Mouse (Mus musculus) adrenal gland, adult 2 months (tissue): ENCODE measurements around the gene Fibp. TPM values are rescaled to one million over a fixed set of nuclear protein-coding genes. Genes with fewer than 3 reads are reported as not detected.

Experiments used
- DNase-seq: peaks from one replicate; pipeline ENCODE4 v3.0.0; 2021
- polyA plus RNA-seq: library from polyadenylated mRNA; depleted of rRNA; stranded (reverse); fragments of >200 nt; gene quantifications from 2 replicates; pipeline ENCODE4 v1.2.3, GENCODE M21; 2012
- total RNA-seq, 2 experiments: library from RNA; stranded (reverse); gene quantifications; 2 replicates each; pipeline ENCODE4 v1.2.3; 2021

The Fibp gene
- total and polyA plus RNA-seq, 3 experiments: 85.1 to 94.8 (median 89.9) TPM

DNA sequence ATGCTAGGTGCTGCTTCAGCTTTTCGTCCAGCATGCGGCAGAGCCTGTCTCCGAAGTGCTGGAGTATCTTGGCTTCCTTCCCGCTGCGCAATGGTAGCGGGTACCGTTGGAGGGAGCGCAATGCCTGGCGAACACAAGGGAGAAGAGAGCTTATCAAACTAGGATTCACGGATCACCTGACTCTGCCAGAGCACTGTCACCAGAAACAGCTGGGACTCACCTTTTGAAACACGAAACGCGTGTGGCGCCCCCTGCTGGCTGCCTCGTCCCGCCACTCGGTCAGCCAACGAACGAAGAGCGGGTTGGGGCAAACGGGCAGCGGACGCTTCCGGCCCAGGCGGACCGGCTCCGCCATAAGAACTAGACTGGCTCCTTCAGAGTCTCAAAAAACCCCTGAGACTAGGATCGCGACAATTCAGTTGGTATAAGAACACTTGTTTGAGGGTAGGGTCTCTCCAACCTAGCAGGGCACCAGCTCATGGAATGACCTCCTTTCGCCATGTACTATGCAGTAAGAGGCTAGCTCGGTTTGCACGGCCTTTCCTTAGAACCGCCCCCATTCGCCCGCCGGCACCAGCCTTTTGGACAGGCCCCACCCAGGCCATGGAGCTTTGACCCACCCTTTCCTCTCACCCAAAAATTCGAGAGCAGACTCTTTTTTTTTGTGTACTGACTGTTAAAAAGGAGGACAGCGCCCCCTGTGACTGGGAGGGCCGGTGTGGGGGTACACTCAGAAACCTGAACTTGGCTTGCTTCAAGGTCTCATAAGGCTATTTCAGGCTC, 27.5 kb downstream of the Fibp start, which contains the start of gene Mus81:
Gene Mus81 (minus strand): TSS at position 635 of the 783 bp plus-strand sequence.
- peak; percentile 98 for DNase-seq

DNA sequence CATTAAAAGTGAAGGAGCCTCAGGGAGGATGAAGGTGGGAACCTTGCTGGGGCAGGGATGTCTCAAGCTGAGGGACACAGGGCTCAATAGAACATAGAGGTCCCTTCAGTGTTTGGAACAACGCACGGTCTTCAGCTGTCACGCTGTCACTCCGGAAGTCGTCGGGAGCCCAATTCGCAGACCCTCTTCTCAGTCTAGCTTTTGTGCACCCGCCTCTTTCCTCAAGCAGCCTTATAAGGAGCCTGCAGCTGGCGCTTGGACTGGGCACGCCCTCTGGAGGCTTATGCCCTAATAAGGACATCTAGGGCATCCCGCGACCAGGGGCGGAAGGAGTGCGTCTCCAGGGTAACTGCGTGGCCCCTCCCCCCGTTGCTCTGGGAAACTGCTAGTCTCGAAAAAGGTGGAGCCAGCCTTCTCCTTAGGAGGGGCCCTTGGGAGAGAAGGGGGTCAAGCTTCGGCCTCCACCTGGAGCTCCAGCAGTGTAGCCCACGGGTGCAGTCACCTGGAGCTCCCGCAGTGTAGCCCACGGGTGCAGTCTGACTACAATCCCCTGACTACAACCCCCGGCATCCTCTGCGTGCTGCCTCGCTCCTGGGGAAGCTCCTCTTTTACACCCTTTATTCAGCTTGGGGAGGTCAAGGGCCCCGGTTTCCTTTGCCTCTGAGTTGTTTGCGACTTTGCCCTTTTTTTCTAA, 28.6 kb downstream of the Fibp start:
- DNase-seq: peak; percentile 98

DNA sequence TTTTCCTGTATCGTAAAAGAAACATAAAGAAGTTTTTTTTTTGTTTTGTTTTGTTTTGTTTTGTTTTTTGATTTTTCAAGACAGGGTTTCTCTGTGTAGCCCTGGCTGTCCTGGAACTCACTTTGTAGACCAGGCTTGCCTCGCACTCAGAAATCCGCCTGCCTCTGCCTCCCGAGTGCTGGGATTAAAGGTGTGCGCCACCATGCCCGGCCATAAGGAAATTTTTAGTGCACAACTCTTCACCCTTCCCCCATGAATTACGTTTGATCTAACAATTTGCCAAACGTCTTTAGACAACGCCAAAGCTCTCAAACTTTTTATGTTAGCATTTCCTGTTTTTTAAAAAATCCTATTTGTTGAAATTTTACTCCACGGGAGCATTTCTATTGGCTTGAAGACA, 29.3 kb downstream of the Fibp start:
- DNase-seq: peak; percentile 9

DNA sequence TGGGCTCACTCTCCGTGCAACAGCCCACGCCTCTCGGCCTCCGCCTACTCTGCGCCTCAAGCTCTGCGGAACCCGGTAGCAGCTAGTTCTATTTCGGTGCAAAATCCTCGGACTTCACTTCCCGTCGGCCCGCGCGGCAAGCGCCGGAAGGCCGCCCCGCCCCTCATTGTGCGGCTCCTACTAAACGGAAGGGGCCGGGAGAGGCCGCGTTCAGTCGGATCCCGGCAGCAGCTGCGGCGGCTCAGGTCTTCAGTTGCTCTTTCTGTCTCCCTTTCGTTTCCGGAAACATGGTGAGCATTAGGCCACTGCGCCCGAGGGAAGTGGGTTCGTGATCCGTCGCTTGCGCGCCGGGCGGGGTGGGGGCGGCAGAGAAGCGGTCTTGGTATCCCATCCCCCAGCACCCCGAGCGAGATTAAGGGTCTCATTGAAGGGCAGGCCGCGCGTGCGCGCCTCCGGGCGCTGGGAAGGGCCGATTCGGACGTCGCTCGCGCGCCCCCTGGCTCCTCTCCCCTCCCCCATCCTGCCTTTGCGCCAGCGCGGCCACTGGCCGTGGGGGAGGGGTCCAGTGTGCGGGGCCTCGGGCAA, 30.0 kb downstream of the Fibp start, which contains the start of gene Cfl1:
Gene Cfl1 (plus strand): TSS at position 143 of the 585 bp plus-strand sequence.
- DNase-seq: peak; percentile 97

DNA sequence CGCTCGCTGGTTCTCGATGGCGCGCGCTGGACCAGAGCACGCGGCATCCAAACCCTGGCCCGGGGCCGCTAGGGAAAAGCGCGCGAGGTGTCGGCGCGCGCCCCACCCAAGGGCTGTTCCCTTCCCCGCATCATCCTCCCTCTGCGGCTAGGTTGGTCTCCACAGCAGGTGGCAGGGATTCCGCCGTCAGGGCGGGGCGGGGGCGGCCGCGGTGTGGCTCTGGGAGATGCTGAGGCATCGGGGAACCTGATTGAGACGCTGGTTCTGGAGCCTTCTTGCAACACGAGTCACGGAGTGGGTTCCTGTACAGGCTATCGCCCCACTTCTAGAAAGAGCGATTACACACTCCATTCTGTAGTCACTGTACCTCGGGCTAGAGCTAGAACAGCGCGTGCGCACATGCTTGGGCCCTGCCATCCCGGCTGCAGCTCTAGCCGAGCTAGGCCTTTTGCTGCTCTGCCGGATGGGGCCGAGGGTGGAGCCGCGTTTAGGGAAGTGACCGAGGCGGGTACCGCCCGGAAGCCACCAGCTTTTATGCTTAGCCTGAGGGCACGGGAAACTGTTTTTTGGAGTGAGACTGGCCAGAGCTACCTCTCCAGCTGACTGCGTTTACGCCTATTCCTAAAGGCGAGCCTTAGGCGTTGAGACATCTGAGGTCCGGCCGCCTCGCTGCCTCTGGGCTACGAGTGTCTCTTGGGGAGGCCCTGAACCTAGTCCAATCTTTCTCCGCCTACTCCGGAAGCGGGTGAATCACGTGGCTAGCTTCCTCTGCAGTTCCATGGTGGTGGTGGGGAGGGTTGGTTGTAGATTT, 30.7 kb downstream of the Fibp start:
- peak; percentile 92 for DNase-seq

DNA sequence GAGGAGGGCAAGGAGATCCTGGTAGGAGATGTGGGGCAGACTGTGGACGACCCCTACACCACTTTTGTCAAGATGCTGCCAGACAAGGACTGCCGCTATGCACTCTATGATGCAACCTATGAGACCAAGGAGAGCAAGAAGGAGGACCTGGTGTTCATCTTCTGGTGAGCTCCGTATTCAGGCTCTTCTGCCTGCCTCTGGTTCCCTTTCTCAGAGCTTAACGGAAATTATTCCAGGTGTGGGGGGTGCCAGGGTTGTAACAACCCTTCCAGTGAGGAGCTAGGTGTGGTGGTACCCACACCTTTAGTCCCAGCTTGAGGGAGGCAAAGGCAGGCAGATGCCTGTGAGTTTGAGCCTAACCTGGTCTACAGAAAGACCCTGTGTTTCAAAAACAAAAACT, 32.2 kb downstream of the Fibp start:
- no peak for DNase-seq

DNA sequence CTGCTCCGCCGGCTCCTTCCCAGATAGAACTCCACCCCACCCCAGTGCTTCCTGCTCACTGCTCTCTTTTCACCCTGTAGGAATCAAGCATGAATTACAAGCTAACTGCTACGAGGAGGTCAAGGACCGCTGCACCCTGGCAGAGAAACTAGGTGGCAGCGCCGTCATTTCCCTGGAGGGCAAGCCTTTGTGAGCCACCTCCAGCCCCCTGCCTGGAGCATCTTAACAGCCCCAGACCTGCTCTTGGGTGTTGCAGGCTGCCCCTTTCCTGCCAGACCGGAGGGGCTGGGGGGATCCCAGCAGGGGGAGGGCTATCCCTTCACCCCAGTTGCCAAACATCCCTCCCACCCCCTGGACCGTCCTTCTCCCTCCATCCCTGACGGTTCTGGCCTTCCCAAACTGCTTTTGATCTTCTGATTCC, 32.9 kb downstream of the Fibp start:
- peak; percentile 56 for DNase-seq

DNA sequence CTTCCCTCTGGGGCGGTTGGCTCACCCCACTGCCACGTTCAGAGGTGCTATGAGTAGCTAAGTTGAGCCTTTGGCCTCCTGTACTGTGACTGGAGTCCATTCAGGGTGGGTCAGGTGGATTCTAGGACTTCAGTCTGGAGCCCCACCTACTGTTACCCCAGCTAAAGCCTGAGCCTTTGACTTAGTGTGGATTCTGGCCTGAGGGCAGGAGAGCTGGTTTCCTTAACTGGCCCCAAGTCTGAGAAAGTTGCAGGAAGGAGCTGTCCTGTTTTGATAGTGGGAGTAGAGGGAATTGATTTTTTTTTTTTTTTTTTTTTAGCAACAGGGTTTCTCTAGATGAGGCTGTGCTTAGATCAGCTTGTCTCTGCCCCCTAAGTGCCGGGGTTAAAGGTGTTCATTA, 33.9 kb downstream of the Fibp start:
- no peak for DNase-seq

DNA sequence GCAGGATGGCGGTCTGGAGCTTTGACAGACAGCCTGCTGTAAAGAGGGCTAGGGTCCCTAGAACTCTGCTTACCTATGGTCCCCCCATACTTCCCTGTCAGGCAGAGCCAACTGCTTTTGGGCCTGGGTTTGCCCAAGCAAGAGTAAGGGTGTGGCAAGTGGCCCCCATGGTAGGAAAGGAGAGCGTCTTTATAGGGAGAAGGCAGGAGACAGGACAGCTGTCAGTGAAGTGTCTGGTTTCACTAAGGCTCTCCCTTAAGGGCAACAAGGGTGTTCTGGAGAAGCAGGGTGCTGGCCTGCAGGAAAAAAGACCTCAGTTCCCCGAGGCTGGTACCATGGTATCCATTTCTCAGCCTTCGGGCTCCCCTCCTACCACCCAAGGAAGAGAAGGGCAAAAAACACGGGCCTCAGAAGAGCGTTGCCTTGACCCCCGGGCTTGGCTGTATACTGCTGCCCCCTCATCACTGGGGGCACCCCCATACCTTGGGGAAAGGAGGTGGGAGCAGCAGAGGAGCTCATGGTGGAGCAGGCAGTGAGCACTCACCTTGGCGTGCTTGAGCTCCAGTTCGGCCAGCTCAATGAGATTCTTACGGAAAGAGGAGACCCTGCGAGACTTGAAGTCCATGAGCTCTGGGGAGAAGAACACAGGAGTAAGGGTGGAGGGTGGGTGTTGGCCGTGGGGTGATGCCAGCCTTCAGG, 35.1 kb downstream of the Fibp start:
- peak; percentile 8 for DNase-seq

DNA sequence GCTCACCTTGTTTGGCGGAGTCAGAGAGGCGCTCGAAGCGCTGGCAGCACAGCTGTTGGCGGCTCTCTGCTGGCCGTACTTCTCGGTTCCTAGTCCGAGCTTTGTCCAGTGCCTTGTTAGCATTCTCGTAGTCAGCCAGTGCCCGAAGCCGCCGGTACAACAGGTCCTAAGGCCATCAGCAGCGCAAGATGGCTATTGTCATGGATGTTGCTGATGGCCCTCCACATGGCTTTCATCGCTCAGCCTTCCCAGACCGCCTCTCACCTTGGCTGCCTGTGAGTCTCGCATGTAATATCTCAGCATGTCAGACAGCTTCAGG, 35.6 kb downstream of the Fibp start:
- DNase-seq: no peak

DNA sequence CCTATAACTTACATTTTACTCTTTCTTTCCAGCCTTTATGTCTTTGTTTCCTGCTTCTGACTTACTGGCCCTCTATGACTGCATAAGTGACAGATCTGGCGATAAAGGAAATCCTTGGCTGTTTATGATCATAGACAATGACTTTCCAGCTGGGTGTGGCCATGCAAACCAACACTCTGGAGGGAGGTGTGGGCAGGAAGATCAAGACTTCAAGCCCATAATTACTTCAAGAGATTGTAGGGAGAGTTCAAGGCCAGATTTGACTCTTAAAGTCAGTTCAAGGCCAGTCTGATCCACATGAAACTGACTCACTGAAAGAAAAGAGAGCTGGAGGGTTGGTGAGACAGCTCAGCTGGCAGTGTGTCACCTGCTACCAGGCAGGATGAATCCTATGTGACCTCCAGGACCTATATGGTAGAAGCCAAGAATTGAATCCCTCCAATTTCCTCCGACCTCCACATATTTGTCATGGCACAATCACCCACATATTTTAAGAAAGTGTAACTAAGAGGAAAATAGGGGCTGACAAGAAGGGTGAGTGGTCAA, 40.0 kb downstream of the Fibp start:
- DNase-seq: peak; percentile 69

DNA sequence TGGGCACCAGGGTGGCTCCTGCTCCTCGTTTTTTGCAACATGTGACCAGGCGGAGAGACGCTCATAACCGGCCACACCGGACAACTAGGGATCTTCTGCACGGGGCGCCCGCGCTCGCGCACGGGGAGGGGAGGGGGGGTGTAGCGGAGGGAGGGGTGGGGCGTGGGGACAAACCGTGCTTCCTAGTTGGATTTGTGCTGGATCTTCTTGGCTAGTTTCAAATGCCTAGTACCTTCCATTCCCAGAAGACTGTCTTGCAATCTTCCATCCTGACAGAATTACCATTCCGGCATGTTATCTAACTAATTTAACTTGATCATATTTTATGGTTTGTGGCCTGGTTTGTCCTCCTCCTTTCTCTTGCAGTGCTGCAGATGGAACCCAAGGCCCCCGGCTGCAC, 43.3 kb downstream of the Fibp start, which contains the start of gene 1700020D05Rik:
Gene 1700020D05Rik (minus strand): TSS at position 101 of the 400 bp plus-strand sequence.
- DNase-seq: no peak

DNA sequence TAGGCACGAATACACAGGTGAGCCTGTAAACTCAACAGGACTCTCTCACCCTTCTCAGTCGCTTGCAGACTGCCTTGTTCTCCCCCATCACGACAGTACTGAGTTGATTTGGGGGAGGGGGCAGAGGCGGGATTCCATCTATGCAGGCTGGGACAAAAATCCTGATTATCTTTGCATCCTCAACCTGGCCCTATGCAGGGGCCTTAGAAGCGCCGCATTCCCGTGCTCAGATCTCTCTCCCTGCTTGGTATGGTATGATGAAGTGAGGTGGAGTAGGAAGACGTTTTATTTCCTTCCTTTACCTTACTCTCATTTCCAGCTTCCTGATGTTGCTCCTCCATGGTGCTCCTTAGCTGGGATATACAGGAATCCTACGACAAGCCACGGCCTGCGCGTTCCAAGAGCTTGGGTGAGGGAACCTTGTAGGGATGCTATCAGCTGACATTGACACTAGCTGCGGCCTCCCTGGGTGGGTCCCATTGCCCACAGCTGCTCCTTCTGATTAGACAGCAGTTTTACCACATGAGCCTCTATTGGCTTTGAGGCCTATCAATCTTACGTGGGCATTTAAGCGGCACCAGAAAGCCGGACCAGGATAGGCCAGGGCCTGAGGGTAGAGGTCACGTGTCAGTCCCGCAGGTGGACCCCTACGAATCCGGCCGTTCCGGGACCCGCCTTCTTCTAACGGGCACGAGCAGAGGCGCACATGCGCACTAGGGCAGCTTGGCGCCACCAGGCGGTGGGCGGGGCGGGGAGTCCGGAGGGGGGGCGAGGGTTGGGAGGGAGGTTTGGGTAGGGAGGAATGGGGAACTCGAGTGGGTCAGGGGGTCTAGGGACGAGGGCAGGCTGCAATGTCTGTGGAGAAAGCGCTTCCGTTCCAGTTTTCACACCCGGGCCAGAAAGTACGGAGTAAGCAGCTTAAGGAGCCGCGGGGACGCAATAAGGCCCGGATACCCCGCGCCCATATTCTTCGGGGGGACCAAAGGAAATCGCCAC, 49.9 kb downstream of the Fibp start, which contains the start of gene Snx32:
Gene Snx32 (minus strand): TSS at position 508 of the 996 bp plus-strand sequence.
- DNase-seq: peak; percentile 99

DNA sequence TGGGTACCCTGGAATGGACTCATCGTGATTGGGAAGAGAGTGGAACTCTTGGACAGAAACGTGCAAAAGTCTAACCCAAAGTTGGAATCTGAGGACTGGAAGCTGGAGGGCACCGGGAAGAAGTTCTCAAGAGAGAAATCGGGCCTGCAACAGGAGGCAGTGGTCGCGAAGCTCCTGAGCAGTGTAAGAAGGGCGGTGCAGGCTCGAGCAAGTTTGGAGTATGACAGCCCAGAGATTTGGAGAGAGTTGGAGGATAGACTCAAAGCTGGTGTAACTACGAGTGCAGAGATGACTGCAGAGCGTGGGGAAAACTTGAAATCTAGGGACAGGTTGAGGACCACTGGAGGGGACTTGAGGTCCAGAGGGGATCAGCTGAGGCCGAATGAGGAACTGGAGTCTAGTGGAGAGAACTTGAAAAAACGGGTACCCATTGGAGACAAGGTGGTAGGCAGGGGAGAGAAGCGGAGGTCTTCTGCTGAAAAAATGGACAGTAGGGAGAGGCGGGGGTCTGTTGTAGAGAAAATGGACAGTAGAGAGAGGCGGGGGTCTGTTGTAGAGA, 50.7 kb downstream of the Fibp start:
- DNase-seq: no peak

DNA sequence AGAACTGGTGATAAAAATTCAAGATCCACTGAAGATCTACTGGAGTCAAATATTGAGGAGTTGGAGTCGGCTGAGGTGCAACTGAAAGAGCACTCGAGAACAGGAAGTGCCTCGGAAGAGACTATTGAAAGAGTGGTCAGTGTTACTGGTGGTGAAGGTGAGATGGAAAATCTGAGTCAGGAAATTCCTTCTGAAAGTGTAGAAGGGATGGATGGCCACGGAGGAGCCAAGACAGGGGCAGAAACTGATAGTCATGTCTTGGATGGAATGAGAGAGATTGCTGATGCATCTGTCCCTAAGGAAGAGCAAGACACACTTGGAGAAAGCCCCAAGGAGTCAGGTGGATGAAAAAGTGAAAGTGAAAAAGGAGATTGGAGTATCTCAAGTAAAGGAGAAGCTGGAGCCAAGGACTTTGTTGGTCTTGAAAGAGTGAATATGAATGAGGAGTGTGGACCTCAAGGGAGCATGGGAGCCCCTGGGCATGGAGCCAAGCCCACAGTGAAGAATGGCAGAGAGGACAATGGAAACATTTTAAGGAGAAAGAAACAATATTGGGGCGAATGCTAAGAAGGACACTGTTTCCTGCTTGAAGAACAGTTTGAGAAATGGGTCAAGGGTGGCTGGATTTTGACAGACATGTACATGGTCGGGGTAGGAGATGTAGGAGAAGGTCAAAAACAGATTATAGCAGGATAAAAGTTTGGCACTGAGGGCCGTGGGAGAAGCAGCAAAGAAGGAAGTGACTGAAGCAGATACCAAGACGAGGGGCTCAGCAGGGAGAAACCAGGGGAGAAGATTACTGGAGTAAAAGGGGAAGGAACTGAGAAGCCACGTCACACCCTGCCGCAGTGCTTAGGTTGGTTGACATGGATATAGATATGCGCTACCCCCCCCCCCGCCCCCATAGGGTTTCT, 51.9 kb downstream of the Fibp start:
- DNase-seq: no peak

DNA sequence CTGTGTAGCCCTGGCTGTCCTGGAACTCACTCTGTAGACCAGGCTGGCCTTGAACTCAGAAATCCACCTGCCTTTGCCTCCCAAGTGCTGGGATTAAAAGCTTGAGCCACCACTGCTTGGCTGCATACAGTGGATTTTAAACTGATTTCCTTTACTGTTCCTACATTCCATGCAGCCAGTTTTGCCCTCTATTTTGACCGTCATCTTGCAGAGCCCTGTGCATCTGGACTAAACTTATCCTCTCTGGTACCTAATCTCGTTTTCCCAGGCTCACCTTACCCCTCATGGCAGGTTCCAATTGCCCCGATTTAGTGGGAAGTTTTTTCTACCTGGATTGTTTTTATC, 52.6 kb downstream of the Fibp start:
- no peak for DNase-seq
